In genomic region chr1:104773207-104773606, GRCm38 (mm10) we compare ENCODE assay signal across 18 mouse cellular contexts. TPM values are rescaled to one million over a fixed set of nuclear protein-coding genes. Genes with fewer than 3 reads are reported as not detected.
"Had no signal": no experiment of that assay in that cellular context is flagged by ENCODE, and none has a peak within 500 bp of the region (broad histone marks: within the 10 kb centered on the region; RNA-seq: fewer than 3 reads in every experiment).

No protein-coding gene starts in this region.

- H3K4me3 ChIP-seq: neural tube, embryonic 15.5 days; stomach, embryonic 15.5 days had no signal

- DNase-seq: retina, postnatal 1 day; right cerebral cortex, adult 18-20 months; right cerebral cortex, postnatal 14 days; right cerebral cortex, postnatal 25 days; right cerebral cortex, postnatal 4 days; spleen, adult 18-20 months; thymus, adult 18-20 months; thymus, adult 2 months; thymus, postnatal 14 days; thymus, postnatal 25 days; thymus, postnatal 36 days; thymus, postnatal 4 days had no signal

- H3K27ac ChIP-seq: neural tube, embryonic 15.5 days; stomach, embryonic 15.5 days; stomach, postnatal 0 days had no signal

RNA-seq across cellular contexts. Expression of gene Cdh20, which starts 4.9 kb away (rescaled TPM):
- total RNA-seq: neutrophil, adult 5-6 weeks had no signal
- polyA plus RNA-seq: spleen, adult 2 months; thymus, postnatal 0 days had no signal
